Comparison of ENCODE assay signal across 8 mouse cellular contexts in the genomic region with DNA sequence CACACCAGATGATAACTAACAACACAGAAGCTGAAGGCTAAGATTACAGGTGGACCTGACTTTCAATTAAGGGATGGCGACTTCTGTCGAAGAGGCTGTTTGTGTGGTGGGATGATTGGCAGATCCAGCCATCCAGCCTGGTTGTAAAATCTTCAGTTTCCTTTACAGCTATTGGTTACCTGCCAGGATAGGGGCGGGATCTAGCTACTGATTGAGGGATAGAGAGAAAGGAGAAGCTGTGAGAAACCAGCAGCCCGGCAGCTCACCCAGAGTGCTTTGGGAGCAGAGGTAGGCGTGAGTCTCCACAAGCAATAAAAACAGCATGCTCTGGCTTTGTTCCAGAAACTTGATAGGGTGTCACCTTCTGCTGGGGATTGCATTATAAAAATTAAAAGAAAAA.
DNase-seq lines count a peak whose midpoint lies in the region; ATAC-seq and TF ChIP-seq lines count a peak whose summit lies in the region.

No protein-coding gene starts in this region.

- no peak overlapping the region for H3K9ac ChIP-seq in MEL (ENCODE audit: control insufficient read depth, low read depth, low read length, poor library complexity, severe bottlenecking)
- H3K9ac ChIP-seq in forebrain, embryonic 14.5 days (ENCODE audit: low read length) = no peak overlapping the region
- H3K9ac ChIP-seq in intestine, embryonic 16.5 days (ENCODE audit: low read depth, low read length) = no peak overlapping the region
- 0 out of 2 replicates have a peak overlapping the region, but pooled peaks have one; percentile 9 for H3K9ac ChIP-seq in neural tube, embryonic 13.5 days

- H3K36me3 ChIP-seq in MEL (ENCODE audit: control insufficient read depth in 1 of 2, insufficient read depth in 2 of 2, low read length in 2 of 2) = no peaks in the 10 kb centered on the region
- H3K36me3 ChIP-seq in forebrain, embryonic 14.5 days (ENCODE audit: control insufficient read depth, insufficient read depth, low read length) = no peaks in the 10 kb centered on the region
- no peaks in the 10 kb centered on the region for H3K36me3 ChIP-seq in intestine, embryonic 16.5 days (ENCODE audit: control insufficient read depth, insufficient read depth, low read length)
- H3K36me3 ChIP-seq in neural tube, embryonic 13.5 days = no peaks in the 10 kb centered on the region

- no peak for TF ChIP-seq EP300 in MEL (IDR thresholded peaks at IDR 0.05; ENCODE audit: low read depth in 1 of 2, low read length in 2 of 2)

- H3K27me3 ChIP-seq in MEL (ENCODE audit: control insufficient read depth in 1 of 2, insufficient read depth in 2 of 2, low read length in 2 of 2) = no peaks in the 10 kb centered on the region
- H3K27me3 ChIP-seq in forebrain, embryonic 14.5 days (replicated peaks; ENCODE audit: control insufficient read depth, insufficient read depth, low read length) = no peaks in the 10 kb centered on the region
- no peaks in the 10 kb centered on the region for H3K27me3 ChIP-seq in intestine, embryonic 16.5 days (replicated peaks; ENCODE audit: control insufficient read depth, insufficient read depth, low read length)
- H3K27me3 ChIP-seq in neural tube, embryonic 13.5 days = no peaks in the 10 kb centered on the region

- TF ChIP-seq CTCF in MEL (IDR thresholded peaks at IDR 0.05 in 2 of 3, conservative IDR thresholded peaks at IDR 0.05 in 1 of 3; ENCODE audit: control insufficient read depth in 1 of 3, insufficient read depth in 1 of 3, low read depth in 2 of 3, low read length in 3 of 3, poor library complexity in 1 of 3, severe bottlenecking in 1 of 3) = no peak

- H3K4me1 ChIP-seq in MEL (ENCODE audit: control insufficient read depth in 1 of 2, insufficient read depth in 2 of 2, low read length in 2 of 2) = no peaks in the 10 kb centered on the region
- H3K4me1 ChIP-seq in forebrain, embryonic 14.5 days (ENCODE audit: control insufficient read depth, insufficient read depth, low read length) = no peaks in the 10 kb centered on the region
- H3K4me1 ChIP-seq in intestine, embryonic 16.5 days (ENCODE audit: control insufficient read depth, insufficient read depth, low read length) = no peaks in the 10 kb centered on the region; the same call in 1 of the 2 replicates
- H3K4me1 ChIP-seq in neural tube, embryonic 13.5 days (replicated peaks) = peaks cover 11% of the 10 kb centered on the region

- DNase-seq in MEL (ENCODE audit: low read depth, low spot score) = peak; percentile 10
- peak; percentile 33 for DNase-seq in adrenal gland, postnatal 10 days
- DNase-seq in forebrain, embryonic 14.5 days (ENCODE audit: low spot score) = peak; percentile 97
- DNase-seq in left cerebral cortex, adult 18-20 months (ENCODE audit: low spot score in 2 of 2) = peak; percentile 68 to 78
- DNase-seq in urinary bladder, adult 2 months (ENCODE audit: low spot score) = no peak
- no peak for DNase-seq in gastrocnemius, adult 18-20 months (ENCODE audit: low spot score)

- H3K79me2 ChIP-seq in MEL (ENCODE audit: control insufficient read depth, insufficient read depth, low read length, poor library complexity) = no peaks in the 10 kb centered on the region

- no peak for TF ChIP-seq RAD21 in MEL (IDR thresholded peaks at IDR 0.05; ENCODE audit: low read depth, low read length)

- H3K4me2 ChIP-seq in forebrain, embryonic 14.5 days (ENCODE audit: low read length) = peak overlapping the region; percentile 44
- H3K4me2 ChIP-seq in intestine, embryonic 16.5 days (ENCODE audit: low read depth, low read length) = peak overlapping the region; percentile 15; the same call in 1 of the 2 replicates
- H3K4me2 ChIP-seq in neural tube, embryonic 13.5 days = peak overlapping the region; percentile 46

- TF ChIP-seq POLR2A in MEL (IDR thresholded peaks at IDR 0.05; ENCODE audit: control insufficient read depth in 1 of 2, insufficient read depth in 1 of 2, low read depth in 1 of 2, low read length in 2 of 2, poor library complexity in 1 of 2) = no peak

- no peaks in the 10 kb centered on the region for H3K9me3 ChIP-seq in MEL (replicated peaks; ENCODE audit: insufficient read depth, low read length)
- H3K9me3 ChIP-seq in forebrain, embryonic 14.5 days (replicated peaks; ENCODE audit: control insufficient read depth, low read length) = no peaks in the 10 kb centered on the region
- H3K9me3 ChIP-seq in intestine, embryonic 16.5 days (ENCODE audit: control insufficient read depth, low read length) = no peaks in the 10 kb centered on the region
- H3K9me3 ChIP-seq in neural tube, embryonic 13.5 days = no peaks in the 10 kb centered on the region

- no peak overlapping the region for H3K4me3 ChIP-seq in MEL (ENCODE audit: control insufficient read depth in 1 of 2, insufficient read depth in 1 of 2, low read depth in 2 of 2, low read length in 2 of 2)
- peak overlapping the region; percentile 14; the same call in 1 of the 2 replicates for H3K4me3 ChIP-seq in forebrain, embryonic 14.5 days (ENCODE audit: low read depth, low read length)
- no peak overlapping the region for H3K4me3 ChIP-seq in intestine, embryonic 16.5 days (ENCODE audit: low read length)
- H3K4me3 ChIP-seq in neural tube, embryonic 13.5 days = 0 out of 2 replicates have a peak overlapping the region, but pooled peaks have one; percentile 18

- H3K27ac ChIP-seq in MEL (ENCODE audit: control insufficient read depth, low read depth, low read length) = no peak overlapping the region
- H3K27ac ChIP-seq in forebrain, embryonic 14.5 days (ENCODE audit: low read depth, low read length) = peak overlapping the region; percentile 39; the same call in 1 of the 2 replicates
- H3K27ac ChIP-seq in intestine, embryonic 16.5 days (ENCODE audit: low read length) = no peak overlapping the region
- no peak overlapping the region; the same call in 1 of the 2 replicates for H3K27ac ChIP-seq in neural tube, embryonic 13.5 days (replicated peaks)

- peak; percentile 98 for ATAC-seq in forebrain, embryonic 14.5 days
- peak; percentile 91 for ATAC-seq in intestine, embryonic 16.5 days
- ATAC-seq in neural tube, embryonic 13.5 days (ENCODE audit: low read depth) = peak; percentile 94

- 20% methylated on average over 5 of the region's 5 CpGs for WGBS in forebrain, embryonic 14.5 days
- WGBS in intestine, embryonic 16.5 days = 13% methylated on average over 5 of the region's 5 CpGs
- WGBS in neural tube, embryonic 13.5 days = 16% methylated on average over 5 of the region's 5 CpGs

TF ChIP-seq in MEL, 35 proteins besides CTCF, POLR2A, EP300 and RAD21:
- TF ChIP-seq CHD1 (IDR thresholded peaks at IDR 0.05; ENCODE audit: low read depth, low read length) (no peak), SMC3 (IDR thresholded peaks at IDR 0.05; ENCODE audit: low read depth, low read length) (no peak), MAFK (IDR thresholded peaks at IDR 0.05; ENCODE audit: borderline replicate concordance, low read depth, low read length) (no peak), TAL1 (IDR thresholded peaks at IDR 0.05; ENCODE audit: low read length) (no peak), USF2 (IDR thresholded peaks at IDR 0.05; ENCODE audit: borderline replicate concordance in 1 of 2, insufficient read depth in 1 of 2, low read depth in 1 of 2, low read length in 2 of 2) (no peak), MAX (IDR thresholded peaks at IDR 0.05; ENCODE audit: low read length) (no peak), ELF1 (IDR thresholded peaks at IDR 0.05; ENCODE audit: low read depth, low read length) (no peak), ZNF384 (IDR thresholded peaks at IDR 0.05; ENCODE audit: low read depth, low read length) (no peak), ETS1 (IDR thresholded peaks at IDR 0.05; ENCODE audit: low read depth, low read length) (no peak), MYB (IDR thresholded peaks at IDR 0.05; ENCODE audit: low read depth, low read length) (no peak), MXI1 (IDR thresholded peaks at IDR 0.05; ENCODE audit: low read depth, low read length) (no peak), E2F4 (IDR thresholded peaks at IDR 0.05; ENCODE audit: borderline replicate concordance, low read depth, low read length) (no peak), POLR2AphosphoS5 (IDR thresholded peaks at IDR 0.05; ENCODE audit: borderline replicate concordance, low read depth, low read length) (no peak), CHD2 (IDR thresholded peaks at IDR 0.05; ENCODE audit: low read length) (no peak), TBP (IDR thresholded peaks at IDR 0.05; ENCODE audit: low read depth, low read length) (no peak)

Comparison
In these comparisons a context has a peak if more than half of its experiments do, and no peak if none do; other contexts are left out.
1. DNase-seq: peak in MEL (single experiment), adrenal gland, postnatal 10 days (single experiment), forebrain, embryonic 14.5 days (single experiment) and left cerebral cortex, adult 18-20 months (2 of 2); none in urinary bladder, adult 2 months (single experiment) and gastrocnemius, adult 18-20 months (single experiment).
2. H3K4me3 ChIP-seq: peak in forebrain, embryonic 14.5 days (single experiment) and neural tube, embryonic 13.5 days (single experiment); none in MEL (0 of 2) and intestine, embryonic 16.5 days (single experiment).
3. Peak in every context shown above with its lines, with median percentiles within 50 percentile points of each other: ATAC-seq and H3K4me2 ChIP-seq.